Mouse (Mus musculus) olfactory bulb, adult 2 months (tissue): ENCODE measurements around the gene Bst2.

Experiments
- CTCF ChIP-seq: fragments of 200-500 bp; IDR thresholded peaks from 2 replicates; pipeline ENCODE4 v1.5.1; 2012; ENCODE audit warnings: low read depth, mild to moderate bottlenecking, low read length, moderate library complexity; ENCODE audit not compliant: insufficient read depth
- POLR2A ChIP-seq: fragments of 200-500 bp; IDR thresholded peaks from 2 replicates; pipeline ENCODE4 v1.6.1; 2012; ENCODE audit warnings: mild to moderate bottlenecking, low read depth, low read length, moderate library complexity; ENCODE audit not compliant: insufficient read depth

GRCm38 (mm10) chr8:71569366-71570290 lies 32.4 kb upstream of the Bst2 start:
- TF ChIP-seq CTCF (no peak), POLR2A (no peak)
